Mouse (Mus musculus): ENCODE measurements around the gene B3galt6. TPM values are rescaled to one million over a fixed set of nuclear protein-coding genes. Genes with fewer than 3 reads are reported as not detected.

Gene B3galt6
- polyA plus RNA-seq, 1 experiment from 2014 or later = 27.6 TPM

DNA sequence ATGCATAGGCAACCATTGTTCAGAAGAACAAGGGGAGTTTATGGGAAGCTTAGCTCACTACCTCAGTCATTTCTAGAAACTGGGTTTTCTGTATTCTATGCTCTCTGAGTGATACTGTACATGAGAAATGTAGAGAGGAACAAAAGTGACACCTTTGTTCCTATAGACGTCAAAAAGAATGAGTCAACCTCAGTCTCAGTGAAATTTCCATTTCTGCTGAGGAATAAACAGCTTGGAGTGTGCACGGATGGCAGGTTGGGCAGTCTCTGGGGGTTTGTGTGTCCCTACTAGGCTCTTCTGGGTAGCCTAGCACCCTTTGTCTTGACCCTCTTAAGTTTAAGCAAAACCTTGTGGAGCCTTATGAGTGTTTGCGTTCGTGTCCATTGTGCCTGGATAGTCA is 15.9 kb upstream of the B3galt6 start:
- Histone ChIP-seq H3K27ac (ENCODE audit: low read depth, low read length) (no peak overlapping the region), H3K9me3 (replicated peaks; ENCODE audit: control insufficient read depth, low read length) (no peaks in the 10 kb centered on the region), H3K4me1 (ENCODE audit: control insufficient read depth, insufficient read depth, low read length) (no peaks in the 10 kb centered on the region), H3K4me2 (ENCODE audit: low read length) (no peak overlapping the region), H3K9ac (ENCODE audit: low read length) (no peak overlapping the region), H3K27me3 (replicated peaks; ENCODE audit: control insufficient read depth, insufficient read depth, low read length) (no peaks in the 10 kb centered on the region), H3K36me3 (ENCODE audit: control insufficient read depth, insufficient read depth, low read length) (peaks cover 94% of the 10 kb centered on the region), H3K4me3 (ENCODE audit: low read depth, low read length) (no peak overlapping the region)
- 95% methylated on average over 4 of the region's 4 CpGs for WGBS
- no peak for ATAC-seq
- DNase-seq (ENCODE audit: low spot score) = no peak

DNA sequence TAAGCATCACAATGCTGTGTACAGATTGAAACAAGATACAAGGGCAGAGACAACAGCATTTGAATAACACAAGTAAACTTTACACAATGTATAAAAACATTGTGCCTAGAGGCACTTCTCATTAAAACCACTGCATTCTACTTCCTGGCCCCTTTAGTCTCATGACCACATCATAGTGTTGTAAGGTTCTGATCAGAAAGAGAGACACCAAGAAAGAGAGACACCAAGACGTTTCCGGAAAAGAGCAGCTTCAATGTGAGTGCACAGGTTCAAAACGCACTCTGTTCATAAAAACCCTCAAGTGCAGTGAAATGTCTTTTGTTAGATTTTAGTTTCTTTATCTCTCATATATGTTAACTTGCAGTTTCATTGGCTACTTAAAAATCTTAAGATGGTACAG is 11.7 kb upstream of the B3galt6 start:
- Histone ChIP-seq H3K4me1 (ENCODE audit: control insufficient read depth, insufficient read depth, low read length) (no peaks in the 10 kb centered on the region), H3K9me3 (replicated peaks; ENCODE audit: control insufficient read depth, low read length) (no peaks in the 10 kb centered on the region), H3K4me2 (ENCODE audit: low read length) (no peak overlapping the region), H3K9ac (ENCODE audit: low read length) (no peak overlapping the region), H3K27me3 (replicated peaks; ENCODE audit: control insufficient read depth, insufficient read depth, low read length) (no peaks in the 10 kb centered on the region), H3K4me3 (ENCODE audit: low read depth, low read length) (no peak overlapping the region), H3K27ac (ENCODE audit: low read depth, low read length) (no peak overlapping the region), H3K36me3 (ENCODE audit: control insufficient read depth, insufficient read depth, low read length) (peaks cover 90% of the 10 kb centered on the region)
- 92% methylated on average over 3 of the region's 3 CpGs for WGBS
- DNase-seq (ENCODE audit: low spot score) = no peak
- no peak for ATAC-seq

GRCm38 (mm10) chr4:155993606-155994005 is 1.2 kb upstream of the B3galt6 start:
- WGBS = 6% methylated on average over 15 of the region's 15 CpGs
- no peaks in the 10 kb centered on the region for H3K27me3 ChIP-seq (replicated peaks; ENCODE audit: control insufficient read depth, insufficient read depth, low read length)
- peak overlapping the region; percentile 86 for H3K9ac ChIP-seq (ENCODE audit: low read length)
- no peaks in the 10 kb centered on the region for H3K9me3 ChIP-seq (replicated peaks; ENCODE audit: control insufficient read depth, low read length)
- peak overlapping the region; percentile 91 for H3K27ac ChIP-seq (ENCODE audit: low read depth, low read length)
- DNase-seq (ENCODE audit: low spot score) (no peak), ATAC-seq (no peak)
- H3K4me3 ChIP-seq (ENCODE audit: low read depth, low read length) = peak overlapping the region; percentile 86
- peaks cover 29% of the 10 kb centered on the region for H3K36me3 ChIP-seq (ENCODE audit: control insufficient read depth, insufficient read depth, low read length)
- peaks cover 25% of the 10 kb centered on the region for H3K4me1 ChIP-seq (ENCODE audit: control insufficient read depth, insufficient read depth, low read length)
- H3K4me2 ChIP-seq (ENCODE audit: low read length) = peak overlapping the region; percentile 81

GRCm38 (mm10) chr4:155992906-155993547 is 578 bp upstream of the B3galt6 start:
- peak overlapping the region; percentile 86 for H3K4me3 ChIP-seq (ENCODE audit: low read depth, low read length)
- no peaks in the 10 kb centered on the region for H3K27me3 ChIP-seq (replicated peaks; ENCODE audit: control insufficient read depth, insufficient read depth, low read length)
- peak overlapping the region; percentile 86 for H3K9ac ChIP-seq (ENCODE audit: low read length)
- H3K4me2 ChIP-seq (ENCODE audit: low read length) = peak overlapping the region; percentile 81
- H3K4me1 ChIP-seq (ENCODE audit: control insufficient read depth, insufficient read depth, low read length) = peaks cover 25% of the 10 kb centered on the region
- WGBS = under 1% methylated on average over 70 of the region's 70 CpGs
- DNase-seq (ENCODE audit: low spot score) = peak; percentile 98
- H3K9me3 ChIP-seq (replicated peaks; ENCODE audit: control insufficient read depth, low read length) = no peaks in the 10 kb centered on the region
- H3K27ac ChIP-seq (ENCODE audit: low read depth, low read length) = peak overlapping the region; percentile 91
- ATAC-seq = peak; percentile 85
- peaks cover 23% of the 10 kb centered on the region for H3K36me3 ChIP-seq (ENCODE audit: control insufficient read depth, insufficient read depth, low read length)

DNA sequence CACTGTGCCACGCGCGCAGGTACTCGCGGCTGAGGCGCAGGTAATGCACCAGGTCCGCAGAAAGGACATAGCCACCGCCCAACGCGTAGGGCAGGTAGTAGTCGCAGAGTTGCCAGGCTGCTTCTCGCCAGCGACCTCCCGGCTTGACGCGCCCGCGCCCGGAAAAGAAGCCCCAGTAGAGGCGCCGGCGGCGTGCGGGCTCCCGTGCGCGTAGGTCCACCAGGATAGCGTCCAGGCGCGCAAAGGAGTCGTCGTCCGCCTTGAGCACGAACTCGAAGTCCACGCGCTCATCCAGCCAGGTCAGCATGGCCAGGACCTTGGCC is 580 bp downstream of the B3galt6 start:
- Histone ChIP-seq H3K4me3 (ENCODE audit: low read depth, low read length) (peak overlapping the region; percentile 86), H3K27ac (ENCODE audit: low read depth, low read length) (peak overlapping the region; percentile 95), H3K36me3 (ENCODE audit: control insufficient read depth, insufficient read depth, low read length) (peaks cover 12% of the 10 kb centered on the region), H3K9ac (ENCODE audit: low read length) (peak overlapping the region; percentile 74), H3K4me2 (ENCODE audit: low read length) (peak overlapping the region; percentile 99), H3K9me3 (replicated peaks; ENCODE audit: control insufficient read depth, low read length) (no peaks in the 10 kb centered on the region), H3K4me1 (ENCODE audit: control insufficient read depth, insufficient read depth, low read length) (peaks cover 25% of the 10 kb centered on the region), H3K27me3 (replicated peaks; ENCODE audit: control insufficient read depth, insufficient read depth, low read length) (no peaks in the 10 kb centered on the region)
- ATAC-seq = no peak; the same call in none of the 2 replicates
- 30% methylated on average over 37 of the region's 37 CpGs for WGBS
- DNase-seq (ENCODE audit: low spot score) = peak; percentile 1

DNA sequence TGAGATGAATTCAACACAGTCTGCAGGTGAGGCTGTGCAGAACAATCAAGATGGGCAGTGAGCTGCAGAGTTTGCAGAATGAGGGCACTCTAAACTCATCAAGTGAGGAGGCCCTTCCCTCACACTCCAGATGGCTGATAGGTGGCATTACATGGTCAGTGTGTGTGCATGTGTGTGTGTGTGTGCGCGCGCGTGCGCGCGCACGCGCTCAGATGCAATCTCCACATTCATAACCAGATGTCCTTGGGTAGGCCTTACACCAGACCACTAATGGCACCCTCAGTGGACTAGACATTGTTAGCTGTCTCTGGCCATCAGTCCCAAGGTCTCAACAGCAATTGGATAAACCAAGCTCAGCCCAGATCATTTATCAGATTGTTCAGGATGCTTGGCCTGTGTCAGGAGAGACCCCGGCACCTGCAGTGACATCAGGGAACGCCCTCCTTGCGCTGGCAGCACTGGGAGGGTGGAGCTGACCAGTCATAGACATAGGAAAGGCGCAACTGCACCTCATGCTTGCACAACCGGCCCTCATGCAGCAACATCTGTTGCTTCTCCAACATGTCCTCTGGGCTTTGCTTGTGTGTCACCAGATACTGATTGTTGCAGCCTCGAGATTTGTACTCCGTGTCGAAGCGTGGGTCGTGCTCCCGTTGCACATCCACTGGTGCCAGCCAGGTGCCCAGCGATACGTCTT is 1.1 kb downstream of the B3galt6 start:
- peaks cover 25% of the 10 kb centered on the region for H3K4me1 ChIP-seq (ENCODE audit: control insufficient read depth, insufficient read depth, low read length)
- no peaks in the 10 kb centered on the region for H3K9me3 ChIP-seq (replicated peaks; ENCODE audit: control insufficient read depth, low read length)
- H3K27me3 ChIP-seq (replicated peaks; ENCODE audit: control insufficient read depth, insufficient read depth, low read length) = no peaks in the 10 kb centered on the region
- peak overlapping the region; percentile 99 for H3K4me2 ChIP-seq (ENCODE audit: low read length)
- no peak for DNase-seq (ENCODE audit: low spot score)
- peak overlapping the region; percentile 86 for H3K4me3 ChIP-seq (ENCODE audit: low read depth, low read length)
- peak overlapping the region; percentile 74 for H3K9ac ChIP-seq (ENCODE audit: low read length)
- no peak for ATAC-seq
- peaks cover 7% of the 10 kb centered on the region for H3K36me3 ChIP-seq (ENCODE audit: control insufficient read depth, insufficient read depth, low read length)
- peak overlapping the region; percentile 95 for H3K27ac ChIP-seq (ENCODE audit: low read depth, low read length)
- WGBS = 92% methylated on average over 22 of the region's 22 CpGs

DNA sequence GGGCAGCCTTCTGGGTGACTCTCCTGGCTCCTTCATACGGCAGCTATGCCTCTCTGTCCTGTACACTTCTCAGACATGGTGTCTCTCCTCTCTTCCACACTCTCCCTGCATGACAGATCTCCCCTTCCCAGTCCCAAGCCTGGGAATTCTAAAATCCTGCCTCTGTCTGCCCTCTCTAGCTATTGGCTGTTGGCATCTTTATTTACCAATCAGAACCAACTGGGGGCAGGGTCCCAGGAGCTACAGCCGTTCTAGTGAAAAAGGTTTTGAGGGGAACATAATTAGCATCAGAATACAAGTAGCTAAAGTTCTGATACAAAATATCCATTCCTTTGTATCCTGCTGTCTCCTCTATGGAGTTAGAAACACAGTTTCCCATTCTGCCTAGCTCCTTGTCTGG is 8.7 kb downstream of the B3galt6 start:
- no peaks in the 10 kb centered on the region for H3K4me1 ChIP-seq (ENCODE audit: control insufficient read depth, insufficient read depth, low read length)
- no peaks in the 10 kb centered on the region for H3K9me3 ChIP-seq (replicated peaks; ENCODE audit: control insufficient read depth, low read length)
- peak; percentile 4 for DNase-seq (ENCODE audit: low spot score)
- 0 out of 2 replicates have a peak, but pooled peaks have one; percentile 15 for ATAC-seq
- no peaks in the 10 kb centered on the region for H3K27me3 ChIP-seq (replicated peaks; ENCODE audit: control insufficient read depth, insufficient read depth, low read length)
- no peak overlapping the region for H3K4me3 ChIP-seq (ENCODE audit: low read depth, low read length)
- H3K36me3 ChIP-seq (ENCODE audit: control insufficient read depth, insufficient read depth, low read length) = no peaks in the 10 kb centered on the region
- H3K9ac ChIP-seq (ENCODE audit: low read length) = no peak overlapping the region
- H3K4me2 ChIP-seq (ENCODE audit: low read length) = no peak overlapping the region
- no peak overlapping the region for H3K27ac ChIP-seq (ENCODE audit: low read depth, low read length)
- WGBS = 11% methylated on average over 2 of the region's 2 CpGs

DNA sequence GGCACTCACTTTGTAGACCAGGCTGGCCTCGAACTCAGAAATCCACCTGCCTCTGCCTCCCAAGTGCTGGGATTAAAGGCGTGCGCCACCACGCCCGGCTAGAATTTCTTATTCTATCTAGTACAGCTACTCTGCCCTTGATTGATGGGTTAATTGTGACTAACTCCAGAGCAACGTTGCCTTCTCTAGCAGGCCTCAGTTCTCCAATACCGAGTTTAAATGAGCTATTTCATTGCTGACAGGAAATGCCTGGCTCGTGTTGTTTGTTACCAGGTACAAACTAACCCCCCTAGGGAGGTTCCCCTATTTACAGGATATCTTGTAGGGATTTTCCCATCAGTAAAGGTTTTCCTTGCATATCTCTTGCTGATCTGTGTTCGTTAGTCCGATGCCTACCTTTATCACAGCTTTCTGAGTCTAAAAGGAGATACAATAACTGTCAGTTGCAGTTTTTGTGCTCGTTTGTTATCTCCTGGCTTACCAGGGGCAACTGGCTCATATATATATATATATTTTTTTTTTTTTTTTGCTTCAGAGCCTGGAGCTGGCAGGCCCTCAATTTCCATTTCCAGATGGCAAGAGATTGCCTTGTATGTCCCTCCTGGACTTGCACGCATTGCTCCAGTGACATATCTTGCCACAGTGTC is 10.9 kb downstream of the B3galt6 start:
- H3K27ac ChIP-seq (ENCODE audit: low read depth, low read length) = no peak overlapping the region
- DNase-seq (ENCODE audit: low spot score) (no peak), ATAC-seq (no peak)
- no peak overlapping the region for H3K4me2 ChIP-seq (ENCODE audit: low read length)
- no peak overlapping the region for H3K9ac ChIP-seq (ENCODE audit: low read length)
- H3K36me3 ChIP-seq (ENCODE audit: control insufficient read depth, insufficient read depth, low read length) = no peaks in the 10 kb centered on the region
- no peak overlapping the region for H3K4me3 ChIP-seq (ENCODE audit: low read depth, low read length)
- H3K4me1 ChIP-seq (ENCODE audit: control insufficient read depth, insufficient read depth, low read length) = no peaks in the 10 kb centered on the region
- no peaks in the 10 kb centered on the region for H3K27me3 ChIP-seq (replicated peaks; ENCODE audit: control insufficient read depth, insufficient read depth, low read length)
- WGBS = 79% methylated on average over 12 of the region's 12 CpGs
- no peaks in the 10 kb centered on the region for H3K9me3 ChIP-seq (replicated peaks; ENCODE audit: control insufficient read depth, low read length)

DNA sequence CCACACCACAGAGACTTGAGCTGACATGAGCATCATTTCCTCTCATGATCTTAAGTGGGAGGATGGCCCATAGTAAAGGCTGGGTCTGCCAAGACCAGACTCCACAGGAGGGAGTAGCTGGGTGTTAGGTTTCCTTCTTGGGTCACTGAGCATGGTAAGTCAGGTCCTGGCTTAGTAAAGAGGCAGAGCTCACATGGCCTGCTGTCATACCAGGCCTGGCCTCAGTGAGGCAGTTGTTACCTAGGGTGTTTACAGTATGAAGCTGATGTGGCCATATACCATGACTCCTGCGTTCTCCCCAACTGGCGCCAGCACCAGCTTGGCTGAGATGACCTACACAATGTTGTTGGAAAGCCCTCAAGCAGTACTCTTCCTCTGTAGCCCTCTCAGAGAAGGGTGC is 19.2 kb downstream of the B3galt6 start:
- no peaks in the 10 kb centered on the region for H3K9me3 ChIP-seq (replicated peaks; ENCODE audit: control insufficient read depth, low read length)
- H3K36me3 ChIP-seq (ENCODE audit: control insufficient read depth, insufficient read depth, low read length) = no peaks in the 10 kb centered on the region
- no peak overlapping the region for H3K4me2 ChIP-seq (ENCODE audit: low read length)
- no peak overlapping the region for H3K27ac ChIP-seq (ENCODE audit: low read depth, low read length)
- no peaks in the 10 kb centered on the region for H3K4me1 ChIP-seq (ENCODE audit: control insufficient read depth, insufficient read depth, low read length)
- DNase-seq (ENCODE audit: low spot score) (no peak), ATAC-seq (no peak)
- no peak overlapping the region for H3K9ac ChIP-seq (ENCODE audit: low read length)
- WGBS = 91% methylated on average over 2 of the region's 2 CpGs
- no peak overlapping the region for H3K4me3 ChIP-seq (ENCODE audit: low read depth, low read length)
- H3K27me3 ChIP-seq (replicated peaks; ENCODE audit: control insufficient read depth, insufficient read depth, low read length) = no peaks in the 10 kb centered on the region
